Mouse (Mus musculus) liver, postnatal 0 days (tissue): ENCODE results near the gene Wasl.

Source experiments
- CTCF ChIP-seq: sonication (generic); IDR thresholded peaks from 2 replicates; pipeline ENCODE4 v1.5.1; 2016; ENCODE audit warnings: antibody characterized with exemption, low read depth
- EP300 ChIP-seq: IDR thresholded peaks from 2 replicates; pipeline ENCODE4 v1.6.1; 2016; ENCODE audit warnings: antibody characterized with exemption, low read depth, mild to moderate bottlenecking

DNA sequence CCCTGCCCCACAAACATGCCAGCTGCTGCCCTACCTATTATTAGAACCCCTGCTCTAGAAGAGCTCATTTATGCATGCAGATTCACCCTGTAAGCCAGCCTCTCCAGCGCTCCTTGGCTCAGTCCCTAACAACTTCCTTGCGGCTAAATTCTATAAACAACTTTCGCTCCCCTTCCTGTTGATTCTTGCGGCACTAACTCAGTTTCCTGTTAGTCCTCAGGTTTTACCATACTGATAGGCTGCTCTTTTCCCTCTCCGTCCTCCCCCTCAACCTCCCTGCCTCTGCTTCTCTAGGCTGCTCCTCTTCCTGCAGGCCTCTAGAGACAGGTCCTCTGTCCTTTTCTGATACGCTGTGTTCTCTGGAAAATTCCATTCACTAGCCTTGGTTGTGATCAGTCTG, 93.7 kb downstream of the Wasl start:
- no peak for TF ChIP-seq CTCF
- TF ChIP-seq EP300: no peak
